Mouse (Mus musculus) small intestine, adult 10 weeks (tissue): ENCODE measurements around the gene Mbnl3. TPM values are rescaled to one million over a fixed set of nuclear protein-coding genes. Genes with fewer than 3 reads are reported as not detected.

Experiments used
- polyA plus RNA-seq: library from polyadenylated mRNA; stranded (reverse); fragments of 350-450 nt; fragmentation: Illumina TruSeq; extraction: RNeasy Lipid Tissue Mini Kit (QIAGEN cat#74804); gene quantifications from one replicate; pipeline ENCODE4 v1.2.3, GENCODE M21; 2014; ENCODE audit warnings: low replicate concordance

The Mbnl3 gene
- polyA plus RNA-seq: 5.7 TPM

DNA sequence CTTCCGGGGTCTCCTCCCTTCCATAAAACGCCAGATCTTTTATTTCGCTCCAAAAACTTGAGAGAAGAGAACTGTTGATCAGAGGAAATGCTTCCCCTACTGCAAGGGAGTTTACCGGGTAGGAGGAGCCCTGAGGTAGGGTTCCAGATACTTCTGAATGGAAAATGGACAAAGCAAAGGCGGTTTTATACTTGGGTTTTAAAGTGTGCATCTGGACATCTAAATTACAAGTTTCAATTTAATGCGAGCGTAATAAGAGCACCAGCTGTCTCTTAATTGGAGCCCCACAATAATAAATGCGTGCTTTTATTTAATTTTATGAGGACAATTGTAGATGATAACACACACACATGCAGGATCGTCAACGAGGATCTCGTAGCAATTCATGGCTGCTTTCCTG lies at the start of gene Mbnl3:
Mbnl3 (minus strand) TSS at position 101 of the 400 bp plus-strand sequence.

Other genes with a start within 250 kb of the Mbnl3 start
- 191 TPM for gene Rap2c, start 188.5 kb downstream of the Mbnl3 start, polyA plus RNA-seq